Mouse (Mus musculus): ENCODE results near the gene Zfp93. TPM values are rescaled to one million over a fixed set of nuclear protein-coding genes. Genes with fewer than 3 reads are reported as not detected.
"Not testable (repeated sequence)": the region's sequence is repeated elsewhere in the genome, so short reads cannot be mapped to it uniquely, and the experiment has no call there.

Gene Zfp93
- polyA plus RNA-seq, 1 experiment from 2014 or later = 7.8 TPM

DNA sequence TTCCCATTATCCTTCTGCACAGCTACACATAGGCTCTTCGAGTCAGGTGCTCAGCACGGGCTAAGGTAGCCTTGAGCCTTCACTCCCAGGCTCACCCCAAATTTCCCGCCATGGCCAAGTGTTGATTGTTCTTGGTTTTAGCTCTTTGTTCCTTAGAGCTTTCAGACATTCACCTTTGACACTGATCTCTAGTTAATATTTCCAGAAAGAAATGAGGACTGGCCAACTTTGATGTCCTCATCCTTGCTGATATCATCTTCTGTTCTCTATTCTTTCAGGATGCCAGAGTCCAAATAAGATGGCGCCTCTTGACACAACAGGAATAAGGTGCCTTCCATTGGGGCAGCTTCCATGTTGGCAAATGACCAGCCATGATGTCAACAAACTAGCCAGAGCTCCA lies 4.2 kb downstream of the Zfp93 start:
- Histone ChIP-seq H3K4me3 (replicated peaks) (no peak overlapping the region), H3K9me3 (no peaks in the 10 kb centered on the region), H3K4me2 (replicated peaks) (no peak overlapping the region), H3K36me3 (peaks cover 42% of the 10 kb centered on the region), H3K27me3 (no peaks in the 10 kb centered on the region), H3K27ac (no peak overlapping the region), H3K9ac (replicated peaks) (no peak overlapping the region), H3K4me1 (replicated peaks) (peaks cover 11% of the 10 kb centered on the region)
- no peak for ATAC-seq
- 92% methylated on average over 4 of the region's 4 CpGs for WGBS

DNA sequence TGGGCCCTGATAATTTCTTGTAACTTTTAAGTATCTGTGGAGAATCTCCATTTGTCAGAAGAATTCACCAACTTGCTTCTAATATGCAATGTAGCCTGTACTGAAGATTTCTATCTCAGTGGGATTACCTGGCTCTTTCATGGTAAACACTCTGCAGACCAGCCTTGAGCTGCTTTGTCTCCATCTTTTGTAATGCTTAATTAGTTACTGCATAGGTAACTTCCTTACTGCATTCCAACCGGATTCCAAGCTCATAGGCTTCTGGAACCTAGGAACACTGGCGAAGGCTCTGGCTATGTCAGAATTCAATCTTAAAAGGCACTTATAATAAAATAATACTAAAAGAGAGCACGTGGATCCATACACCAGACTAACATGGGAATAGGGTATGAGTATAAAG lies 8.6 kb downstream of the Zfp93 start:
- not testable (repeated sequence) for H3K4me1 ChIP-seq (replicated peaks); ATAC-seq; H3K4me2 ChIP-seq (replicated peaks); H3K27me3 ChIP-seq; H3K9me3 ChIP-seq; H3K27ac ChIP-seq; H3K9ac ChIP-seq (replicated peaks); H3K4me3 ChIP-seq (replicated peaks)
- WGBS = 83% methylated on average over 3 of the region's 3 CpGs
- peaks cover 33% of the 10 kb centered on the region for H3K36me3 ChIP-seq

DNA sequence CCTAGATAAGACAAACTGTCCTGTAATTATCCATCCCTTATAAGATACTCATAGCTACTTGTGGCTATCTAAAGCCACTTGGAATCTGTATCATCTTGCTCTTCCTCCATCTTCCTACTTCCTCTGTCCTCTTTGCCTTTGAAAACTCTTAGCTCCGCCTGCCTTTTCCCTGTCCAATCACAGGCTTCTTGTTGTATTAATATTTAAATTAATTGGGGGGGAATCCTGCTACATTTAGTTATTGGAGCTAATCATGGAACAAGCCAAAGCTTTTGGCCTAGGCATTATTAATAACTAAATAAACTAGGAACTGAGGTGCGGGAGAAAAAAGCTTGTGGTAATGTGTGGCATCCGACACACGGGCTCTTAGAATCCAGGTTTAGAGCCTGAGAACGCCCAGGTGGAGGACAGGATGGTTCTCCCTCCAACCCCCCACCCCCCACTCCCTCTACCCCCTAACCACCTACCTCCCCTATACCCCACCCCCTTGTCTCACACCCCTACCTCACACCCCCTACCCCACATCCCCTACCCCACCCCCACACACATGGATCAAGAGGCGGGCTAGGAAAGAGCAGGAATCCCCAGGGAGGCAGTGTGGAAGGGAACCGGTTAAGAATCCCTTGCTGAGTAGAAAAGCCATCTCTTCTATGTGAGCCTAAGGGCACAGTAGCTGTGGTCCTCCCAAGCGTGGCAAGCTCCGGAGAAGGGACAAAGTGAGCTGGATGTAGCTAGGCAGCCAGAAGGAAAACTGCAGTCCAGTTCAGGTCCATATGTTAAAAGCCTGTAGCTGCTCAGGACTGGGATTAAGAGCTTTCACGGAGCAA lies 10.0 kb downstream of the Zfp93 start:
- H3K27ac ChIP-seq = no peak overlapping the region
- no peaks in the 10 kb centered on the region for H3K9me3 ChIP-seq
- H3K4me1 ChIP-seq (replicated peaks) = no peaks in the 10 kb centered on the region
- ATAC-seq = no peak
- H3K4me2 ChIP-seq (replicated peaks) = no peak overlapping the region
- H3K36me3 ChIP-seq = peaks cover 19% of the 10 kb centered on the region
- no peak overlapping the region for H3K4me3 ChIP-seq (replicated peaks)
- no peaks in the 10 kb centered on the region for H3K27me3 ChIP-seq
- WGBS = 52% methylated on average over 10 of the region's 10 CpGs
- H3K9ac ChIP-seq (replicated peaks) = no peak overlapping the region

DNA sequence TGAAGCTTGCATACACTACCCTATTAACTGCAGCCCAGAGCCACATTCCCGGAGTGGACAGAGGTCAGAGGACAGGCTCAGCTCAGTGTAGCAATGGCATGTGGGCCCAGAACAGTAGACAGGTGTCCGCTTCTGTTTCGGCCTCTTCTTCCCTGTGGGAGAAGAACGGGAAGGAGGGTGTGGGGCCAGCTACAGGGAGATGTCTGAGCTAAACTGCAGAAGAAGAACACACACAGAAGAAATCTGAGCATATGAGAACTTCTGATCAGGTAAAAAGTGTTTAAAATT lies 10.6 kb downstream of the Zfp93 start:
- no peak overlapping the region for H3K4me3 ChIP-seq (replicated peaks)
- WGBS = 50% methylated on average over 4 of the region's 4 CpGs
- no peak overlapping the region for H3K4me2 ChIP-seq (replicated peaks)
- peaks cover 13% of the 10 kb centered on the region for H3K36me3 ChIP-seq
- H3K9ac ChIP-seq (replicated peaks) = no peak overlapping the region
- ATAC-seq = no peak
- no peaks in the 10 kb centered on the region for H3K9me3 ChIP-seq
- H3K4me1 ChIP-seq (replicated peaks) = no peaks in the 10 kb centered on the region
- H3K27ac ChIP-seq = no peak overlapping the region
- H3K27me3 ChIP-seq = no peaks in the 10 kb centered on the region

DNA sequence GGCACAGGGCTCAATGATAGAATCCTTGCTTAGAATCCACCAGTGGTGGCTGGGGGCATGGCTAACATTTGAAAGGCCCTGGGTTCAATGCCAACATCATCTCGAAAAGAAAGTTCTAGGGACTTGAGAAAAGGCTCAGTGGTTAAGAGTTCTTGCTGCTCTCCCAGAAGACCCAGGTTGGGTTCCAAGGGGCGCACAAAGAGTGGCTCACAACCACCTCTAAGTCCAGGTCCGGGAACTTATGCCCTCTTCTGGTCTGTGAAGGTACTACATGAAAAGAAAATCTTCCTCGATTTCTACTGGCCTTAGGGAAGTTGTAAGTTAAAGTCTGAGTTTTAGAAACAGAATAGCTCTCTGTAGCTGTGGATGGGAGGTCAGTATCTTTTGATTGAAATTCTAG lies 15.9 kb downstream of the Zfp93 start:
- Histone ChIP-seq H3K36me3 (peaks cover 44% of the 10 kb centered on the region), H3K27me3 (no peaks in the 10 kb centered on the region), H3K4me2 (replicated peaks) (no peak overlapping the region), H3K9ac (replicated peaks) (no peak overlapping the region), H3K9me3 (no peaks in the 10 kb centered on the region), H3K4me1 (replicated peaks) (no peaks in the 10 kb centered on the region), H3K4me3 (replicated peaks) (no peak overlapping the region), H3K27ac (no peak overlapping the region)
- ATAC-seq = no peak
- 59% methylated on average over 4 of the region's 4 CpGs for WGBS

DNA sequence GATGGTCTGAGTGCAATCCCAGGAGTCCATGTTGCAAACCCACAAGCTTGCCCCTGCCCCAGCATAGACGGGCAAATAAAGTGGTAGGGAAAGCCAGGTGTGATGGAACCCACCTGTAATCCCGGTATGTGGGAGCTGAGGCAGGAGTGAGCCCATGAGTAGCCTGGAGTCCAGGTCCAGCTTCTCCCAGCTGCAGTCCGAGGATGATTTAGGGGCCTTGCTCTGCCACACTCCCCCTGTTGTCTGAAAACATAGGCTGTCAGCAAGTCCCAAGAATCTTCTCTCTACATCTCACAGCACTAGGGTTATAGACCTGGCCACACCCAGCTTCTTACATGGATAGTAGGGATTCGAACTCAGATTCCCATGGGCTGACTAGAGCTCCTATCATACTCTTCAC lies 16.7 kb downstream of the Zfp93 start:
- Histone ChIP-seq H3K9ac (replicated peaks) (no peak overlapping the region), H3K4me3 (replicated peaks) (no peak overlapping the region), H3K9me3 (no peaks in the 10 kb centered on the region), H3K27ac (no peak overlapping the region), H3K4me1 (replicated peaks) (no peaks in the 10 kb centered on the region), H3K36me3 (peaks cover 52% of the 10 kb centered on the region), H3K27me3 (no peaks in the 10 kb centered on the region), H3K4me2 (replicated peaks) (no peak overlapping the region)
- WGBS = 89% methylated on average over 4 of the region's 4 CpGs
- no peak for ATAC-seq

DNA sequence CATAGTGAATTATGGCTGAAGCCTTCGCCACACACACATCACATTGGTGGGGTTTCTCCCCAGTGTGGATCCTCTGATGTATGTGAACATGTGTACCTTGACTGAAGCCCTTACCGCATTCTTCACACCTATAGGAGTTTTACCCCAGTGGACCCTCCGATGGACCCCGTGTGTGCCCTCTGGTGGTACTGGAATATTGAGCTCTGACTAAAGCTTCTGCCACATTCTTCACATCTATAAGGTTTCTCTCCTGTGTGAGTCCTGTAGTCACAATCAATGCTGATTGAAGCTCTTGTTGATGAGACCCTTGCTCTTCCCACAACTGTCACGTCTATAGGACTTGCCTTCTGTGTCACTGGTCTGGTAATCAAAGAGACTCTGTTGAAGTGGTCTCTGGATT lies 17.4 kb downstream of the Zfp93 start:
- Histone ChIP-seq H3K4me2 (replicated peaks) (no peak overlapping the region), H3K27me3 (no peaks in the 10 kb centered on the region), H3K9me3 (no peaks in the 10 kb centered on the region), H3K4me3 (replicated peaks) (no peak overlapping the region), H3K9ac (replicated peaks) (no peak overlapping the region), H3K36me3 (peaks cover 60% of the 10 kb centered on the region), H3K4me1 (replicated peaks) (no peaks in the 10 kb centered on the region), H3K27ac (no peak overlapping the region)
- no peak for ATAC-seq
- WGBS = 93% methylated on average over 5 of the region's 5 CpGs

DNA sequence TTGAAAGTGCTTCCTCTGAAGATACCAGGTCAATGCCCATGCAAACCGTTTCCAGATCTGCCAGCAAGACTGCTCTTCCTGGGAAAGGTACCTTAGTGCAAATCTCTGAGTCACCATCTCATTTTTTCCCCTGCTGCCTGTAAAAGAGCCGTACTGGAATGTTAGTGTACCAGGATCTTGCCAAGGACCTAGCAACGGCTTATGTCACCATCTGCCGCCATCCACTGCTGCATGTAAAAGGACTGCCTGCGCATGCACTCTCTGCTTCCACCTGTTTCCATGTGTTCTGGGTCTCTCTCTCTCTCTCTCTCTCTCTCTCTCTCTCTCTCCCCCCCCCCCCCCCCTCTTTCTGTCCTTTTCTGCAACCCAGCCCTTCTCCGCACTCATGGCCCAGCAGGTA lies 18.3 kb downstream of the Zfp93 start:
- no peaks in the 10 kb centered on the region for H3K4me1 ChIP-seq (replicated peaks)
- WGBS = 94% methylated on average over 6 of the region's 6 CpGs
- H3K9ac ChIP-seq (replicated peaks) = no peak overlapping the region
- no peaks in the 10 kb centered on the region for H3K27me3 ChIP-seq
- no peak overlapping the region for H3K27ac ChIP-seq
- peaks cover 68% of the 10 kb centered on the region for H3K36me3 ChIP-seq
- no peak overlapping the region for H3K4me3 ChIP-seq (replicated peaks)
- no peak overlapping the region for H3K4me2 ChIP-seq (replicated peaks)
- no peaks in the 10 kb centered on the region for H3K9me3 ChIP-seq
- no peak for ATAC-seq

DNA sequence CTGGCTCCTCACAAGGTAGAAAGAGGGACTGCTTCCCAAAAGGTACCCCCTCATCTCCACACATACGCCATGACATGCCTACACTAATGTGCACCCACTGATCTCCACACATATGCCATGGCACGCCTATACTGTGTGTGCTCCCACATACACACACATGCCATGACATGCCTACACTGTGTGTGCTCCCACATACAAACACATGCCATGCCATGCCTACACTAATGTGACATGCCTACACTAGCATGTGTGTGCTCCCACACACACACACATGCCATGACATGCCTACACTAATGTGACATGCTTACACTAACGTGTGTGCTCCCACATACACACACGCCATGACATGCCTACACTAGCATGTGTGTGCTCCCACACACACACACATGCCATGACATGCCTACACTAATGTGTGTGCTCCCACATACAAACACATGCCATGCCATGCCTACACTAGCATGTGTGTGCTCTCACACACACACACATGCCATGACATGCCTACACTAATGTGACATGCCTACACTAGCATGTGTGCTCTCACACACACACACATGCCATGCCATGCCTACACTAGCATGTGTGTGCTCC lies 20.0 kb downstream of the Zfp93 start:
- 96% methylated on average over 4 of the region's 4 CpGs for WGBS
- H3K36me3 ChIP-seq = peaks cover 85% of the 10 kb centered on the region
- H3K9ac ChIP-seq (replicated peaks) = no peak overlapping the region
- H3K27ac ChIP-seq = no peak overlapping the region
- H3K4me2 ChIP-seq (replicated peaks) = no peak overlapping the region
- no peaks in the 10 kb centered on the region for H3K27me3 ChIP-seq
- H3K4me3 ChIP-seq (replicated peaks) = no peak overlapping the region
- ATAC-seq = no peak
- no peaks in the 10 kb centered on the region for H3K4me1 ChIP-seq (replicated peaks)
- no peaks in the 10 kb centered on the region for H3K9me3 ChIP-seq

DNA sequence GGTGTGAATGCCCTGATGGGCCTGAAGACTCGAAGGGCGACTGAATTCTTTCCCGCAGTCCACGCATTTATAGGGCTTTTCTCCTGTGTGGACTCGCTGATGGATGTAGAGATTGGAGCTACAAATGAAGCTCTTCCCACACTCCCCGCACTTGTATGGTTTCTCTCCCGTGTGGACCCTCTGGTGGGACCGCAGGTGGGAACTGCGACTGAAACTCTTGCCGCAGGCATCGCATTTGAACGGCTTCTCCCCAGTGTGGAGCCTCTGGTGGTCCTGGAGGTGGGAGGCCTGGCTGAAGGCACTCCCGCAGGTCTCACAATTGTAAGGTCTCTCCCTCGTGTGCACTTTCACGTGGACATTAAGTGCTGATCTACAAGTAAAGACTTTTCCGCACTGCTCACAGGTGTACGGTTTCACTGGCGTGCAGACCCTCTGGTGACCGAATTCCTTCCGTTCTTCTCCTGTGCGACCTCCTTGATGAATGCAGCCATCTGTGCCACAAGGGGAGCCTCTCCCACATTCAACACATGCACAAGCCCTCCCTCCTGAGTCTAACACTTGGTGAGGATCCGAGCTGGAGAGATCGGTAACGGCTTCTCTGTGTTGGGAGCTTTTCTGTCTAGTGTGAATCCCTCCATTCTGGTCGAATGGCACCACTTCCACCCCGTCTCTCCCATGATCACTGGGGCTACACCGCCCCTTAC lies 21.3 kb downstream of the Zfp93 start:
- no peak overlapping the region for H3K27ac ChIP-seq
- H3K4me1 ChIP-seq (replicated peaks) = no peaks in the 10 kb centered on the region
- H3K27me3 ChIP-seq = no peaks in the 10 kb centered on the region
- H3K4me3 ChIP-seq (replicated peaks) = no peak overlapping the region
- no peak overlapping the region for H3K4me2 ChIP-seq (replicated peaks)
- peaks cover 97% of the 10 kb centered on the region for H3K36me3 ChIP-seq
- 92% methylated on average over 27 of the region's 27 CpGs for WGBS
- H3K9me3 ChIP-seq = no peaks in the 10 kb centered on the region
- no peak overlapping the region for H3K9ac ChIP-seq (replicated peaks)
- ATAC-seq = no peak

DNA sequence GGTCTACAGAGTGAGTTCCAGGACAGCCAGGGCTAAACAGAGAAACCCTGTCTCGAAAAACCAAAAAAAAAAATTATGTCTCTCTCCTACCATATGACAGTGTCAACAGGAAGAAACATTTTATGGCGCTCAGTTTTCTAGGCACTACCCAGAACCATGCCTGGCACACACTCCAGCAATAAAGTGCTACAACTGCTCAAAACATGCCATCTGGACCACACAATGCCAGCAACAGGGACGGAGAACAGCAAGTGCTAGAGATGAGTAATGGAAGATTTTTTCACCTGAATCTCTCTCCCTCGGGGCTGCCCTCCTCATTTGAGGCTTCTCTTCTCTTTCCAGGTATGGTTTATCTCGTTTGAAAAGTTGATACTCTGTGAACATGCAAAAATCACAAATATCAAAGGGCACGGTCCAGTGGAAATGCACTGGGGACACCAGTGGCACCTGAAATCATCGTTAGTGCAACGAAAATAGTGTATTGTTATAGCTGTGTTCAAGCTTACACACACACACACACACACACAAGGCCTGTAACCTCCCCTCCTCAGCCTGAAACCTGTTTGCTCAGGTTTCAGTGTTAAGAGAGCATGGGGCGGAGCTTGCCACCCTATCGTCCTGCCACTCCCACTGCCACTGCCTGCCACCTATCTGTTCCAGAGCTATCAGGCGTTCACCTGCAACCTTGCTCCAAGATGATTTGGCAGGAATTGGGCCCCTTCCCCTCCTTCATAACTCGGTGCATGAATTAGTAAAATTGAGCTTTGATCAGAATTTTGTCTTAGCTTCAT lies 23.0 kb downstream of the Zfp93 start:
- Histone ChIP-seq H3K36me3 (peaks cover 88% of the 10 kb centered on the region), H3K9ac (replicated peaks) (no peak overlapping the region), H3K27ac (no peak overlapping the region), H3K27me3 (no peaks in the 10 kb centered on the region), H3K9me3 (no peaks in the 10 kb centered on the region), H3K4me3 (replicated peaks) (no peak overlapping the region), H3K4me1 (replicated peaks) (peaks cover 11% of the 10 kb centered on the region), H3K4me2 (replicated peaks) (no peak overlapping the region)
- ATAC-seq = no peak
- WGBS = 92% methylated on average over 12 of the region's 12 CpGs

DNA sequence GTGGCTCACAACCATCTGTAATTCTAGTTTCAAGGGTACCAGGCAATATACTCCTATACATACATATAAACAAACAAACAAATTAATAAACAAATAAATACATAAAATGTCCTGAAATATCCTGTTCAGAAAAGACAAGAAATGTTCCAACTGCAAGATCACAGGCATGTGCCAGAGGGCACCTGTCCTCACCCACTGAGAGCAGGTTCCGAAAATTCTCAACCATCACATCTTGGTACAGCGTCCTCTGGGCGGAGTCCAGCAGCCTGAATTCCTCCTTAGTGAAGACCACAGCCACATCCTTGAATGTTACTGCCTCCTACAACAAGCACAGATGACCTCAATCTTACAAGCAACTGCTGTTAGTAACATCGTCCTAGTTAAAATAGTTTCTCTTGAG lies 24.5 kb downstream of the Zfp93 start:
- Histone ChIP-seq H3K4me3 (replicated peaks) (no peak overlapping the region), H3K9me3 (no peaks in the 10 kb centered on the region), H3K4me1 (replicated peaks) (peaks cover 15% of the 10 kb centered on the region), H3K9ac (replicated peaks) (no peak overlapping the region), H3K4me2 (replicated peaks) (no peak overlapping the region), H3K36me3 (peaks cover 75% of the 10 kb centered on the region), H3K27ac (no peak overlapping the region), H3K27me3 (no peaks in the 10 kb centered on the region)
- WGBS = 94% methylated on average over 4 of the region's 4 CpGs
- ATAC-seq = no peak
